ENCODE assay signal across 15 mouse cellular contexts in genomic region chr10:53888382-53889110, GRCm38 (mm10).
DNase-seq lines count a peak whose midpoint lies in the region; ATAC-seq and TF ChIP-seq lines count a peak whose summit lies in the region.
"Had no signal": no experiment of that assay in that cellular context is flagged by ENCODE, and none has a peak within 500 bp of the region (broad histone marks: within the 10 kb centered on the region; RNA-seq: fewer than 3 reads in every experiment).

No protein-coding gene starts in this region.

- TF ChIP-seq CTCF in CH12.LX (conservative IDR thresholded peaks at IDR 0.05 in 1 of 2, IDR thresholded peaks at IDR 0.05 in 1 of 2; ENCODE audit: low read depth in 2 of 2, low read length in 2 of 2), result no peak
- TF ChIP-seq CTCF in liver, embryonic 14.5 days (IDR thresholded peaks at IDR 0.05; ENCODE audit: low read depth), result no peak

- no peaks in the 10 kb centered on the region for H3K9me3 ChIP-seq in CH12.LX (replicated peaks; ENCODE audit: low read length)
- no peaks in the 10 kb centered on the region for H3K9me3 ChIP-seq in liver, embryonic 14.5 days (ENCODE audit: control insufficient read depth, low read length)
- H3K9me3 ChIP-seq: hindbrain, embryonic 12.5 days had no signal

- no peak overlapping the region for H3K4me2 ChIP-seq in CH12.LX (ENCODE audit: insufficient read depth, low read depth, poor library complexity, severe bottlenecking)
- peak overlapping the region; percentile 56 for H3K4me2 ChIP-seq in liver, embryonic 14.5 days (ENCODE audit: low read depth)
- H3K4me2 ChIP-seq: hindbrain, embryonic 12.5 days had no signal

- in situ Hi-C loops in CH12.LX (cut with MboI; ENCODE audit: low pct_ligation_motif_present, low pct_unique_long_range_greater_than_20kb, low sequenced_read_pairs), result no loop called here

- H3K36me3 ChIP-seq in CH12.LX (replicated peaks in 1 of 2; ENCODE audit: control insufficient read depth in 1 of 2, insufficient read depth in 1 of 2, low read length in 1 of 2), result no peaks in the 10 kb centered on the region
- H3K36me3 ChIP-seq in liver, embryonic 14.5 days (replicated peaks; ENCODE audit: control insufficient read depth, insufficient read depth, low read depth), result no peaks in the 10 kb centered on the region
- H3K36me3 ChIP-seq: hindbrain, embryonic 12.5 days had no signal

- no peaks in the 10 kb centered on the region for H3K79me2 ChIP-seq in CH12.LX (replicated peaks; ENCODE audit: control insufficient read depth, extremely low read depth, insufficient read depth, poor library complexity, severe bottlenecking)

- no peak overlapping the region for H3K9ac ChIP-seq in CH12.LX (ENCODE audit: insufficient read depth, low read depth)
- H3K9ac ChIP-seq in liver, embryonic 14.5 days (replicated peaks), result no peak overlapping the region; the same call in 1 of the 2 replicates
- H3K9ac ChIP-seq: hindbrain, embryonic 12.5 days had no signal

- 36% methylated on average over 10 of the region's 10 CpGs for WGBS in liver, embryonic 14.5 days (ENCODE audit: insufficient replicate concordance)

- no peak for TF ChIP-seq POLR2A in CH12.LX (IDR thresholded peaks at IDR 0.05; ENCODE audit: low read depth, low read length)

- no peak overlapping the region for H3K4me3 ChIP-seq in CH12.LX (replicated peaks in 1 of 3; ENCODE audit: low read depth in 2 of 3, low read length in 2 of 3, poor library complexity in 1 of 3)
- H3K4me3 ChIP-seq in liver, embryonic 14.5 days (ENCODE audit: insufficient read depth in 1 of 2, low read depth in 2 of 2, low read length in 2 of 2), result peak overlapping the region; percentile 6 to 21; a peak in 1 of 4 replicates
- H3K4me3 ChIP-seq: hindbrain, embryonic 12.5 days had no signal

- dilution Hi-C loops in CH12.LX (cut with MboI; ENCODE audit: extremely low pct_ligation_motif_present, extremely low pct_unique_long_range_greater_than_20kb, low sequenced_read_pairs), result no loop called here

- no peak for DNase-seq in CH12.LX (ENCODE audit: extremely low read depth)
- DNase-seq in c-Kit-positive CD71-positive TER-119-negative erythroid progenitor cells, embryonic 14.5 days (ENCODE audit: low read depth), result peak; percentile 50
- peak; percentile 51 to 59 (median 54) for DNase-seq in liver, embryonic 14.5 days (ENCODE audit: low read depth in 3 of 3, low spot score in 3 of 3)
- DNase-seq in lung, postnatal 25 days (ENCODE audit: low spot score), result peak; percentile 79
- DNase-seq in heart, adult 9 months (ENCODE audit: low spot score in 2 of 2), result no peak
- DNase-seq in ovary, postnatal 36 days (ENCODE audit: low spot score), result no peak
- no peak for DNase-seq in left cerebral cortex, adult 9 months (ENCODE audit: low spot score in 2 of 2)
- DNase-seq in urinary bladder, postnatal 36 days (ENCODE audit: low spot score in 2 of 2), result no peak
- DNase-seq: adrenal gland, adult 8-10 months; B cell, adult 2 months; cerebellum, postnatal 25 days; kidney, adult 18-20 months; midbrain, embryonic 14.5 days; thymus, postnatal 36 days had no signal

- no peak for TF ChIP-seq RAD21 in CH12.LX (IDR thresholded peaks at IDR 0.05; ENCODE audit: low read depth, low read length)

- TF ChIP-seq EP300 in CH12.LX (IDR thresholded peaks at IDR 0.05; ENCODE audit: low read length), result no peak
- TF ChIP-seq EP300 in liver, embryonic 14.5 days (IDR thresholded peaks at IDR 0.05; ENCODE audit: low read depth), result peak; percentile 79

- no peaks in the 10 kb centered on the region; a peak in 1 of 4 replicates for H3K4me1 ChIP-seq in CH12.LX (ENCODE audit: control insufficient read depth in 1 of 2, insufficient read depth in 2 of 2)
- H3K4me1 ChIP-seq in liver, embryonic 14.5 days (replicated peaks; ENCODE audit: control insufficient read depth in 2 of 2, insufficient read depth in 2 of 2, low read length in 1 of 2), result peaks cover 9 to 14% of the 10 kb centered on the region in 2 experiments; a peak in 3 of 4 replicates
- H3K4me1 ChIP-seq: hindbrain, embryonic 12.5 days had no signal

- no peak overlapping the region for H3K27ac ChIP-seq in CH12.LX (ENCODE audit: insufficient read depth, low read depth)
- peak overlapping the region; percentile 36; the same call in 1 of the 2 replicates for H3K27ac ChIP-seq in liver, embryonic 14.5 days
- H3K27ac ChIP-seq: hindbrain, embryonic 12.5 days had no signal

- peak; percentile 95 for ATAC-seq in liver, embryonic 14.5 days (ENCODE audit: insufficient read depth)

- no peaks in the 10 kb centered on the region for H3K27me3 ChIP-seq in CH12.LX (replicated peaks)
- no peaks in the 10 kb centered on the region for H3K27me3 ChIP-seq in liver, embryonic 14.5 days (ENCODE audit: control insufficient read depth, insufficient read depth, low read length)
- H3K27me3 ChIP-seq: hindbrain, embryonic 12.5 days had no signal

TF ChIP-seq in CH12.LX, 34 proteins besides CTCF, POLR2A, EP300 and RAD21:
- peak; percentile 71 for TF ChIP-seq HCFC1 (IDR thresholded peaks at IDR 0.05; ENCODE audit: low read depth, low read length)
- no peak for TF ChIP-seq MAX (IDR thresholded peaks at IDR 0.05; ENCODE audit: low read length)
- no peak for TF ChIP-seq KAT2A (IDR thresholded peaks at IDR 0.05; ENCODE audit: insufficient replicate concordance, low read length)
- TF ChIP-seq ZNF384 (IDR thresholded peaks at IDR 0.05; ENCODE audit: low read depth, low read length), result peak; percentile 60

Comparison
In these comparisons a context has a peak if more than half of its experiments do, and no peak if none do; other contexts are left out.
1. DNase-seq: peak in c-Kit-positive CD71-positive TER-119-negative erythroid progenitor cells, embryonic 14.5 days (single experiment), liver, embryonic 14.5 days (3 of 3) and lung, postnatal 25 days (single experiment); none in CH12.LX (single experiment), heart, adult 9 months (0 of 2), ovary, postnatal 36 days (single experiment), left cerebral cortex, adult 9 months (0 of 2) and urinary bladder, postnatal 36 days (0 of 2).
2. H3K4me3 ChIP-seq: peak in liver, embryonic 14.5 days (2 of 2); none in CH12.LX (0 of 3).